Mouse (Mus musculus) spleen, adult 10 weeks (tissue): ENCODE measurements around the gene Qprt. TPM values are rescaled to one million over a fixed set of nuclear protein-coding genes. Genes with fewer than 3 reads are reported as not detected.

Experiments used
- polyA plus RNA-seq: library from polyadenylated mRNA; stranded (reverse); fragments of 350-450 nt; fragmentation: Illumina TruSeq; extraction: RNeasy Lipid Tissue Mini Kit (QIAGEN cat#74804); gene quantifications from one replicate; pipeline ENCODE4 v1.2.3, GENCODE M21; 2015; ENCODE audit warnings: low replicate concordance; ENCODE audit not compliant: insufficient read depth

Qprt gene
- polyA plus RNA-seq: 4.2 TPM

GRCm38 (mm10) chr7:127121911-127122270, at the start of gene Qprt:
Gene Qprt (minus strand): TSS chr7:127122226.

DNA sequence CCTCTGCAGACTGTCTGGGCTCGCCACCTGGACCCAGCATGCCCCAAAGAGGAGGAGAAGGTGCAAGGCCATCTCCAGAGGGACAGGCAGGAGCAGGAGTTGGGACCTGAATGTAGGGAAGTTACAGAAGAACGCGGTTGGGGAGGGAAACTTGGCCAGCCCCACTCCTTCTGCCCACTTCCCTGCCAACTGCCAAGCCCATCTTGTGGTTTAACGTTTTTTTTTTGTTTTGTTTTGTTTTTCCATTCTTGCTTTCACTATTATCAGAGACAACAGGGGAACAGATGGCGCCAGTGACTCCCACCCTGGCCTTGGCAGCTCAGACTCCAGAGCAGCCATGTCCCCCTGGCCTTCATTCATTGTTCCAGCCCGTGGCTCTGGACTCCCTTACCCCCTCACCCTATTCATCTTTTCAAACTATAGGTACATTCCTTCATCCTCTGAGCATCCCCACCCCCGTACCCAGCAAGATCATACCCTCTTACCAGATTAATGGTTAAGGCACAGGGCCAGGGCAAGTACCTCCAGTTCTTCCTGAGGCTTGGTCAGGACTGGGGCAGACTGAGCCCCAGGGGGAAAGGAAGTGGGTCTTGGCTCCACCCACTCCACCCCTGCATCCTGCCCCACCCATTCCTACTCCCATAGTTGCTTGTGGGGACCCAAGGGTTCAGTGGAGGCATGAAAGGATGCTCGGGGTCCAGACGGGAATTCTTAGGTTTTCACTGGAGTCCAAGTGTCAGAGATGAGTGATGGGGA, 15.4 kb upstream of the Qprt start, which contains the start of gene Spn:
TSS of gene Spn (minus strand) at position 562 of the 756 bp plus-strand sequence.

DNA sequence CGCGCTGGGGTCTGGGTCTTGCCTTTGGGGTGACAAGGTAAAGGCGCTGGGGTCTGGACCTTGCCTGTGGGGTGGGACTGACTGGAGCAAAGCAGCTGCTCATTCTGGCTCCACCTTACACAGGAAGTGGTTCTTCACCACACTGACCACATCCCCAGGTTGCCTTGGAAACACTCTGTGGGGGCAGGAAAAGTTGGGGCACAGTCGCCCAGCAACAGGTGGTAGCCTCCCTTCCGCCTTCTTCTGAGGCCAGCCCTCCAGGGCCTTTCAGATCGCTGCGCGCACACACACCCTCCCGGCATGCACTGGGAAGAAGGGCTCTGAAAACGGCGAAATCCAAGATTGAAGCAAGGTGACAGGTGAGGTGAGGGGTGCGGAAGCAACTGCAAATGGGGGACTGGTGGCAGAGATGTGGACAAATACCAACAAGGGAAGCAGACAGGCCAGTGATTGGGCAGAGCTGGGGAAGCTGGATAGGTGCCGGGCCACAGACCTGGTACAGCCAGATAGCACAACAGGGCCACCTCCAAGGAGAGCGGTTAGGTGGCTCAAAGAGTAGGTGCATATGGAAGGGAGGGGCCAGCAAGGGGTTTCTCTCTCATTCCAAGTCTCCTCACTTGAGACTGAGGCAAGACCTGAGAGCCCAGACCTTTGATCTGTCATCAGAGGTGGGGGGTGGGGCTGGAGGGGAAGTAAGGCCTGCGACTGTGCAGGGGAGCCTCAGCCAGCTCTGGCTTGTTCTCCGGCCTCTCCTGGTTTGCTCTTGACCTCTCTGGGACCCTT, 30.7 kb downstream of the Qprt start, which contains the start of gene AI467606:
TSS of gene AI467606 (plus strand) at position 246 of the 783 bp plus-strand sequence.

GRCm38 (mm10) chr7:127087278-127088010, 34.6 kb downstream of the Qprt start, which contains the start of gene Zg16:
Gene Zg16 (minus strand): TSS chr7:127087328.

Other genes with a start within 250 kb of the Qprt start
- gene Taok2, start 237.5 kb downstream of the Qprt start, polyA plus RNA-seq: 37.0 TPM
- gene Tmem219, start 199.3 kb downstream of the Qprt start, polyA plus RNA-seq: 47.9 TPM
- gene Kctd13, start 193.3 kb downstream of the Qprt start, polyA plus RNA-seq: 13.7 TPM
- not detected for gene Asphd1, start 172.6 kb downstream of the Qprt start, polyA plus RNA-seq
- gene Sez6l2, start 171.7 kb downstream of the Qprt start, polyA plus RNA-seq: 2.6 TPM
- gene Cdipt, start 146.3 kb downstream of the Qprt start, polyA plus RNA-seq: 56.1 TPM
- 2.5 TPM for gene Cdiptos, start 146.1 kb downstream of the Qprt start, polyA plus RNA-seq
- 13.5 TPM for gene Mvp, start 107.6 kb downstream of the Qprt start, polyA plus RNA-seq
- not detected for gene Pagr1b, start 105.7 kb downstream of the Qprt start, polyA plus RNA-seq
- 13.5 TPM for gene Pagr1a, start 104.9 kb downstream of the Qprt start, polyA plus RNA-seq
- 20.9 TPM for gene Gm42742, start 101.1 kb downstream of the Qprt start, polyA plus RNA-seq
- 3.2 TPM for gene Prrt2, start 101.0 kb downstream of the Qprt start, polyA plus RNA-seq
- gene Maz, start 95.2 kb downstream of the Qprt start, polyA plus RNA-seq: 111 TPM
- 10.6 TPM for gene Kif22, start 79.8 kb downstream of the Qprt start, polyA plus RNA-seq
- gene Zg16, start 34.9 kb downstream of the Qprt start, polyA plus RNA-seq: 6.7 TPM
- 81.1 TPM for gene AI467606, start 30.9 kb downstream of the Qprt start, polyA plus RNA-seq
- gene Spn, start 15.6 kb upstream of the Qprt start, polyA plus RNA-seq: 77.1 TPM
- gene Cd2bp2, start 73.8 kb upstream of the Qprt start, polyA plus RNA-seq: 83.7 TPM
- 37.1 TPM for gene Tbc1d10b, start 86.2 kb upstream of the Qprt start, polyA plus RNA-seq
- gene Mylpf, start 86.7 kb upstream of the Qprt start, polyA plus RNA-seq: 5.7 TPM
- gene Zfp553, start 110.8 kb upstream of the Qprt start, polyA plus RNA-seq: 9.4 TPM
- gene Sept1, start 110.9 kb upstream of the Qprt start, polyA plus RNA-seq: 234 TPM
- gene Zfp771, start 122.0 kb upstream of the Qprt start, polyA plus RNA-seq: 6.0 TPM
- gene Dctpp1, start 138.5 kb upstream of the Qprt start, polyA plus RNA-seq: 8.7 TPM
- gene Sephs2, start 151.8 kb upstream of the Qprt start, polyA plus RNA-seq: 26.2 TPM
- gene Itgal, start 174.0 kb upstream of the Qprt start, polyA plus RNA-seq: 108 TPM
- gene Zfp768, start 223.4 kb upstream of the Qprt start, polyA plus RNA-seq: 3.3 TPM